Mouse (Mus musculus) natural killer cell, adult 2 months (primary cell): Measurements from ENCODE around the gene Adgrf2.

ENCODE experiments used
- DNase-seq, 2 experiments: peaks; one replicate each; pipeline ENCODE4 v3.0.0; 2022; ENCODE audit warnings: low spot score in 2 of 2

Gene Adgrf2

DNA sequence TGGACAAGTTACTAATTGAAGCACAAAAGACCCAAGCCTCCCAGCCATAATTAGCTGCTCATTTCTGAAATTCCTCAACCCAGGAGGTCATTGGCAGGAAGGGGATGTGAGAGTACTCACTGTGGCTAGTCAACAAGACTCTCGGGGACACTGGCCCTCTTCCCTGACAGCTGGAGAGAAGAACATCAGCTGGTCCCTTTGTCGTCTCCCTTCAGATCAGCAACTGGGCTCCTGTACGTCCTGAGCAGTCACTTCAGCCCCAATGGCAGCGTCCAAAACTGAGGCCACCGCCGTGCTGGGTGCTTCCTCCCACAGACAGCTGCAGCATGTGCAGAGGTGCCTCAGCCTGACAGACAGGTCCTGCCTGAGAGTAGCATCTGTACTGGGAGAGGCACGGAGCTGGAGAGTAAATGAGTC is at the start of gene Adgrf2:
Gene Adgrf2, minus strand, starts transcription at position 379 of the 417 bp plus-strand sequence.
- no peak for DNase-seq

DNA sequence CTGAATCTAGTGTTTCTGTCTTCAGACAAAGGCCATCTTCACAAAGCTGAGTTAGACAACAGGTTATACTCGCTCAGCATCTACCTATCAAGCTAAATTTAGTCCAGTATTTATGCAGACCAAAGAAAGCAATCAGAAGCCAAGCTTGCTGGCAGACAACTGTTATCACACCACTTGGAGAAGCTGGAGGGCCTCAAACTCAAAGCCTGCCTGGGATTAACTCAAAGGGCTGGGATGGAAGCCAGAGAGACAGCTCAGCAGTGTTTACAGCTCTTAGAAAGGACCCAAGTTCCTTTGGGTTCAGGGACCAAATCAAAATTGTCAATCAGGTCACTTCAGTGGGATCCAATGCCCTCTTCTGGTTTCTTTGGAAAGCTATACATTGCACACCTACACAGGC is 48.8 kb upstream of the Adgrf2 start:
- no peak for DNase-seq

- no peak for DNase-seq
These were observed 47.7 kb upstream of the Adgrf2 start for GRCm38 (mm10) chr17:42789723-42790122.

DNA sequence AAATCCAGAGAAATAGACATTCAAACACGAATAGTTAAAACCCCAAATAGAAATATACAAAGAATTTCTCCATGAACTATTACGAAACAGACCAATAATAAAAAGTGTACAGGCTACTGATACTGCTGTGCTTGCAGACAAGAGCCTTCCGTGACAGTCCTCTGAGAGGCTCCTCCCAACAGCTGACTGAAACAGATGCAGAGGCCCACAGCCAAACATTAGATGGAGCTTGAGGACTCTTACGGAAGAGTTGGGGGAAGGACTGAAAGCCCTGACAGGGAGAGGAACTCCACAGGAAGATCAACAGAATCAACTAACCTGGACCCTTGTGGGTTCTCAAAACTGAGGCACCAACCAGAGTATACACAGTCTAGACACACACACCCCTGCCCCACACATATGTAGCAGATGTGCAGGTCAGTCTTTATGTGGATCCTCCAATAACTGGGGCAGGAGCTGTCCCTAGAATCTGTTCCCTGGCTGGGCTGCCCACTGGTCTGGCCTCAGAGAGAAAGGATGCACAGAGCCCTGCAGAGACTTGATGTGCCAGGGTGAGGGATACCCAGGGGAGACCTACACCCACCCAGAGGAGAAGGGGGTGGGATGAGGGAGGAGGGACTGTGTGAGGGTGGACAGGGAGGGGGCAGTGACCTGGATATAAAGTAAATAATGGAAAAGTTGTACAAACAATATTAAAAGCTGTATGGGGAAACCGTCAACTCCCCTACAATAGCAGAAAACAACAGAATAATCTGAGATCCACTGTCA is 46.9 kb upstream of the Adgrf2 start:
- no peak for DNase-seq

GRCm38 (mm10) chr17:42782156-42782757 is 40.3 kb upstream of the Adgrf2 start:
- peak in 1 of 2 experiments; percentile 32 for DNase-seq

DNA sequence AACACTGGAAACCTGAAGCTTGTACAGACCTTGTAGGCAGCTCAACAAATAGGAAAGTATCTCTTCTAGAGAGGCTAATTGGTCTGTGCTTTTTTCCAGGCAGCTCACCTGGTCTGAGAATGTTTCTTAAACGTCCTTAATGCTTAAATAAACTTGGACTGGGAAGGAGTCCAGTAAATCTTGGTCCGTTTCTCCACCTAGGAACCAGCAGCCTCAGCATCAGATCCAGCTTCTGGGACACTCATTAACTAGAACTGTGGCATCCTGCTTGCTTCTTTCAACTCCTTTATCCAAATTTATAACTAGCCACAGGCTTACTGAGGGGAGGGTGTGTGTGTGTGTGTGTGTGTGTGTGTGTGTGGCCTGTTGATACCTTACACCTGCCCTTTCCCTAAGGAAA is 11.8 kb upstream of the Adgrf2 start:
- no peak for DNase-seq

DNA sequence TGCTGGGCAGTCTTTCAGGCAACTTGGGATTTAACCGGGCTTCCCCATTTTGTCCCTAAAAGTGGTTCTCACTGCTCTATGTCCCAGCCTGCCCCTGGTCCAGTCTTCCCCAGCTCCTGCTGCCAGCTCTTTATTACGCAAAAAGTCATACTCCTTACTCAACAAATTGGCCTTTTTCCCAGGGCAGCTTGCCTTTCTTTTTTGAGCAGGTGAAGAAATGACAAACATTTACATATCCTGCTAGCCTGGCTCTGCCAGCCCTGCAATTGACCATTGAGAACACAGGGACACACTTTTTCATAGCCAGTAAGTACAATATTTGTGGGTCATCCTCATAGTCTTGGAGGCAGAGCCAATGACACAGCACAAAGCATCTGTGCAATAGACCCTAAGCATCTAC is 10.2 kb upstream of the Adgrf2 start:
- no peak for DNase-seq

DNA sequence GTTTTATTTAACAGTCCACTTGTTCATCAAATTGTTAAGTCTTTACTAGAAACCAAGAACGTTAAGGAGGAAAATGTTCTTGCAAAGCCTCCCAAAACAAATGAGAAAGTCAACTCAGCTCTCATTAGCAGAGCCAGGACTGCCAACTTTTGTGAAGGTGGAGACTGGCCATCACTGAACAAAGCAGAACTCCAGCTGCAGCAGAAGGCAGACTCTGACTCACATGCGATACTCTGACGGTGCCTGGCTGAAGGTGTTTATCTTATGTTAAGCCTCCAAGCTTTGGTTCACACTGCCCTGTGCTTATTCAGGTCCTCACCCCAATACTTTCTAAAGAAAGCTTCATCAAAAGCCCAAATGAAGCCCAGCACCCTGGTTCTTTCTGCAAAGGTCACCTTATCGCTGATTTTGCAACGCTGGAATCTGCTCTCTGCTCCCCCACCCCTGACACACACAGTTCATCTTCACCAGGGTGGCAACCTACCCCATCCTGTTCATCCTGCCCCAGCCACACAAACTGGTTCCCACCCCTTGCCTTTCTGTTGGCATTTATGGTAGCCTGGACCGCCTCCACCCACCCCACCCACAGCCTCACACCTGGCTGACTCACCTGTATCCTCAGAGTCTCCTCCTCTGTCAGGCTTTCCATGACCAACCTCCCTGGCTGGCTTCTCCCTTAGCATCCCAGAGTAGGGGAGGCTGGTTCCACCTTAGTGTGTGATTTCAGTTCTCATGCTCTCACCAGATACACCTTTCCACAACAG is 3.9 kb upstream of the Adgrf2 start:
- DNase-seq = no peak

- DNase-seq = no peak
These were observed 844 bp upstream of the Adgrf2 start for GRCm38 (mm10) chr17:42742823-42743222.

- no peak for DNase-seq
These were observed 3.2 kb downstream of the Adgrf2 start for GRCm38 (mm10) chr17:42738794-42739193.

DNA sequence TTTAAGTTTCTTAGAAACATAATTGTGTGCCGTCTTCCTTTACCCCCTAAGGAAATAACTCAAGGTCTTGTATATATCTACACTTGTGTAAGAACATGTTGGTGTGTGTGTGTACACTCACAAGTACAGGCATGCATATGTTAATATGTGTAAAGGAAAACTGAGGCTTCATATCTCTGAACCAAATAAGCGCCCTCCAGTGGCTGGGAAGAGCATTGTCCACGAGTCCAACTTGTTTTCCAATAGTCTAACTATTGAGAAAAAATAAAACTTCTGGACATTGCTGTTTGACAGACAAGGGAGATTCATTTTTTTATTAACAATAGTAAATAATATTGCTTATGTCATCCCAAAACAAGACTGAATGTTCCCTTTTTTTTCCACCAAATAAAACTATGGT is 24.8 kb downstream of the Adgrf2 start:
- DNase-seq = no peak

DNA sequence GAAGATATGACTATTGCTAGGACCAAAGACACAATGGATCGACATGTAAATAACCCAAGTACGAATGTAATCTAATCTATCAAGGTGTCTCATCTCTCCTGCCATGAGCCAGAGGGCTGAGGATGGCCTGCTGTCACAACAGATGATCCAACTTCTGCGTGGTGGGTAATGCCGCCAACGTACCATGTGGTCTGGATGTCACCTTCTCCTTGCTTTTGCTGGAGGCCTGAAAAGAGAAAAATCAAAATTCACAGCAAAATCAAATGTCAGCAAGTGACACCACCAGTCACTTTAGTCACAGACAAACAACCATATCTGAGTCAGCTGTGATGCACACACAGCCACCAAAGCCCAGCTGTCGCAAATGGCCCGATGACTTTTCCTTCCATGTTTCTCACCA is 27.0 kb downstream of the Adgrf2 start:
- DNase-seq = no peak

DNA sequence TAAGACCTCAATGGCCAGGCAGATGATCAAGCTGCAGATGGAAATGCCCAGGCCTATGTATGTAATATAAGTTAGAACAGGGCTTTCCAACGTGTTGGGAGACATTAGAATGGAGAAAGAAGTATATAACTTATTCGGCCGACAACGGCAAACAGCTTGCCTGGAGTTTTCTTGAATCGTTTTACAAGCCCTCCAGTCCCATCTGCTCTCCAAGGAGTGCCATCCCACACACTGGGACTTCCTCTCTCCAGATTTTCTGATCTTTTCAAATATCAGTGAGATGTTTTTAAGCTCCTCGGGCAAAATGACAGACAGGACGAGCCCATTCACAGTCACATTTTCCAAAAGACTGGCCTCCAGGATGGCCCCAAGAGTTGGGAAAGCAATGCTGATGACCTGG is 31.3 kb downstream of the Adgrf2 start:
- no peak for DNase-seq

GRCm38 (mm10) chr17:42705611-42706010 is 36.4 kb downstream of the Adgrf2 start:
- DNase-seq = no peak

DNA sequence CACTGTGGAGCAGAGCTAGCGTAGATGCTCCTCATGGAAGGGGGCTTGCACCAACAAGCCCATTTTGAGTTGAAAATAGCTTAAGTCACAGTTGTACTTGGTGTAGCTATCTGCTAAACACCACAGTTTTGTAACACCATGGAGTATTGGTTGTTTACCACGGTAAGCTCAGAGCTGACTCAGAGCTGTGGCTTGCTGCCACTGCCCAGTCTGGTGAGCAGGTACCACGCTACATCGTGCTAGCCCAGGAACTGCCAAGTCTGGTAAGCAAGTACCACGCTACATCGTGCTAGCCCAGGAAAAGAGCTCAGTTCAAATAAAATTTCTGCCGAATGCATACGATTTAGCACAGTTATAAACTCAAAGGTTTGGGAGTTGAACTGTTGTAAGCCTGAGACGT is 39.8 kb downstream of the Adgrf2 start:
- DNase-seq = no peak

DNA sequence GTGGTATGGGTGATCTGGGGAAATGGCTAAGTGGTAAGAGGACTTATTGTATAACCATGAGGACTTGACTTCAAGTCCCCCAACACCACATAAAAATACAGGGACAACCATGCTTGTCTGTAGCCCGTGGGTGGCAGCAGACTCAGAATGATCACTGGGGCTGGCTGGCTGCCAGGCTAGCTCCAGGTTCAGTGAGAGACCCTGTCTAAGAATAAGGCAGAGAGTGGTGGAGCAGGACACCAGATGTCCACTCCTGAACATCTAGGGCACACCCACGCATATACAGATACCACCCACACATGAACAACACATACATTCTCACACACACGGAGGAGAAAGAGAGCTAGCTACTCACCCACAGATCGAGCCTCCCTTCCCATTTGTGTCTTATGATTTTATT is 47.2 kb downstream of the Adgrf2 start:
- no peak for DNase-seq

DNA sequence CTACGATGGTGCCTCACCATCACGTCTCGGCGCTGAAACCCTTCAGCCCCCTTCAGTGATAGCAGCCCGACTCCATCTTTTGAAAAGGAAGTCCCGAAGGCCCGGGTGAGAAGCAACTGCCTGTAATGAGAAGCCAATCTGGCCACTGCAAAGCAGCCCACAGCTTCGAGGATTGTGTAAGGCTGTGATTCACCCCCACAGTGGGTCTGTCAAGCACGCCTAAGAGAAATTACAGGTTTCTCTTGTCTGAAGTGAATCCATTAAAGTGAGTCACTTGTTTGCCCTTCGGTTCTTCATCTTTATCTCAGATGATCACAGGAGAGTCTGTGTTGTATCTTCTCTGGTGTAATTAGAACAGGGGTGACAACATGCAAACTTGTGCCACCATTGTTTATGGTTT is 49.8 kb downstream of the Adgrf2 start, which contains the start of gene Adgrf4:
Gene Adgrf4, minus strand, starts transcription at position 149 of the 400 bp plus-strand sequence.
- no peak for DNase-seq

GRCm38 (mm10) chr17:42690531-42690930 is 51.4 kb downstream of the Adgrf2 start:
- DNase-seq = no peak
